Mouse (Mus musculus) bone marrow macrophage, adult 2 months (primary cell): ENCODE measurements at regions not wholly inside any gene's neighbourhood (a gene's known extent, or its start where the extent isn't known, plus 50 kb on each side); places are given as distances from the start of the nearest gene placed in this dataset.

Source experiments
- H3K27ac ChIP-seq: 2 replicates; pipeline ENCODE4 v1.5.1; 2012; ENCODE audit warnings: low read depth, low read length; ENCODE audit not compliant: insufficient read depth
- H3K4me1 ChIP-seq: 2 replicates; pipeline ENCODE4 v1.6.1; 2012; ENCODE audit warnings: low read length; ENCODE audit not compliant: control insufficient read depth, insufficient read depth
- H3K4me3 ChIP-seq: 2 replicates; pipeline ENCODE4 v1.5.1; 2012; ENCODE audit warnings: mild to moderate bottlenecking, low read length, moderate library complexity; ENCODE audit not compliant: insufficient read depth
- CTCF ChIP-seq: IDR thresholded peaks from 2 replicates; pipeline ENCODE4 v1.5.1; 2012; ENCODE audit warnings: low read depth, mild to moderate bottlenecking, low read length, moderate library complexity
- POLR2A ChIP-seq: IDR thresholded peaks from 2 replicates; pipeline ENCODE4 v1.6.1; 2012; ENCODE audit warnings: mild to moderate bottlenecking, low read depth, low read length, borderline replicate concordance

DNA sequence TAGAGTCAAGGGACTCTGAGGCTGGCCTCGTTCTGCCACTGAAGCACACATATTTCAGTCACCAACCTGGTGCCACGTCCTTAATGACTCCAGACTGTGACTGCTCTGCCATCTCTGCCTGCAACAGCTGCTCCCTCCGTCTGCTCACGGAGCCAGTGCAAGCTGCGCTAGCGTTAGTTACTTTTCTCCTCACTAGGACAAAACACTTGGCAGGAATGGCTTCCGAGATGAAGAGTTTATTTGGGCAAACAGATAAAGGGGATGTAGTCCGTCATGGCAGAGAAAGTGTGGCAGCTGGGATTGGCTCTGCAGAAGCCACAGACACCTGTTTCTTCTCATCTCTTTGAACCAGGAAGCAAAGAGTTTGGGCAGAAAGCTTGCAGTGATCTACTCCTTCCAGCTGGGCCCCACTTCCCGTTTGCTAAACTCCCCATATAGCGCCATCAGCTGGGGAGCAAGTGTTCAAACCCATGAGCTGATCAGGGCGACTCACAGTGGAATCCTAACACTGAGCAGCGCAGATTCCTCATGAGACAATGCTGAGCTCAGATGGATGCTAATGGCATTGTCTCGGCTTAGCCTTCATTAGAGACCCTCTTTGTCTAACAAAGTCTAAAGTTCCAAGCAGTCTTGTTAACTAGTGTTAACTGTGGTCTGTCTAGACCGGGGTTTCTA, 83.8 kb upstream of the Card11 start:
- peaks cover 28% of the 10 kb centered on the region for H3K4me1 ChIP-seq
- TF ChIP-seq POLR2A (no peak), CTCF (no peak)
- peak overlapping the region; percentile 57 for H3K27ac ChIP-seq
- no peak overlapping the region for H3K4me3 ChIP-seq

GRCm38 (mm10) chr5:141084746-141085145, 84.4 kb upstream of the Card11 start:
- H3K4me1 ChIP-seq: peaks cover 24% of the 10 kb centered on the region
- no peak overlapping the region for H3K4me3 ChIP-seq
- peak overlapping the region; percentile 57 for H3K27ac ChIP-seq
- TF ChIP-seq POLR2A: no peak
- TF ChIP-seq CTCF: no peak

- TF ChIP-seq POLR2A: no peak
- TF ChIP-seq CTCF: no peak
- no peaks in the 10 kb centered on the region for H3K4me1 ChIP-seq
- H3K4me3 ChIP-seq: no peak overlapping the region
- no peak overlapping the region for H3K27ac ChIP-seq
Measured at GRCm38 (mm10) chr5:141091676-141092075, 91.3 kb upstream of the Card11 start.

- H3K4me1 ChIP-seq: no peaks in the 10 kb centered on the region
- no peak overlapping the region for H3K27ac ChIP-seq
- TF ChIP-seq POLR2A: no peak
- TF ChIP-seq CTCF: peak; percentile 27; the same call in 1 of the 2 replicates
- H3K4me3 ChIP-seq: no peak overlapping the region
Measured at GRCm38 (mm10) chr5:141093641-141094040, 93.3 kb upstream of the Card11 start.

DNA sequence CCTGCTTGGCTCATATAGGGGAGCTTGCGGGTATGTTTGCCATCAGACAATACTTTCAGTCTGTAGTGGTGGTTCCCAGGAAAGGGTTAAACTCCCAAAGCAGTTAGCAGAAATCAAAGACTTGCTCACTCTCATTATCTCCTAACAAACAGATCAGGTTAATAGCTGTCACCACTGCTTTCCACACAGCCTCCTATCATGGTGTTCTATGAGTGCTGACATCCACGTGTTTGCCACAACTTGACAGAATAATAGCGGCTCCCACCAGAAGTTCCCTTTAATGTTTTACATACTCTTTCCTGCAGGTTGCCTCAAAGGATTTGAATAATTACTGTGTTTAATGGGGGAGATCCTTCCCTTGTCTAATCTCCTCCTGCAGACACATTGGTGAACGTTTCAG, 97.5 kb upstream of the Card11 start:
- Histone ChIP-seq H3K4me3 (no peak overlapping the region), H3K27ac (no peak overlapping the region), H3K4me1 (no peaks in the 10 kb centered on the region)
- TF ChIP-seq POLR2A (no peak), CTCF (no peak)

- no peaks in the 10 kb centered on the region for H3K4me1 ChIP-seq
- H3K4me3 ChIP-seq: no peak overlapping the region
- TF ChIP-seq POLR2A (no peak), CTCF (no peak)
- H3K27ac ChIP-seq: no peak overlapping the region
Measured at GRCm38 (mm10) chr5:141111666-141112065, 111.3 kb upstream of the Card11 start.

DNA sequence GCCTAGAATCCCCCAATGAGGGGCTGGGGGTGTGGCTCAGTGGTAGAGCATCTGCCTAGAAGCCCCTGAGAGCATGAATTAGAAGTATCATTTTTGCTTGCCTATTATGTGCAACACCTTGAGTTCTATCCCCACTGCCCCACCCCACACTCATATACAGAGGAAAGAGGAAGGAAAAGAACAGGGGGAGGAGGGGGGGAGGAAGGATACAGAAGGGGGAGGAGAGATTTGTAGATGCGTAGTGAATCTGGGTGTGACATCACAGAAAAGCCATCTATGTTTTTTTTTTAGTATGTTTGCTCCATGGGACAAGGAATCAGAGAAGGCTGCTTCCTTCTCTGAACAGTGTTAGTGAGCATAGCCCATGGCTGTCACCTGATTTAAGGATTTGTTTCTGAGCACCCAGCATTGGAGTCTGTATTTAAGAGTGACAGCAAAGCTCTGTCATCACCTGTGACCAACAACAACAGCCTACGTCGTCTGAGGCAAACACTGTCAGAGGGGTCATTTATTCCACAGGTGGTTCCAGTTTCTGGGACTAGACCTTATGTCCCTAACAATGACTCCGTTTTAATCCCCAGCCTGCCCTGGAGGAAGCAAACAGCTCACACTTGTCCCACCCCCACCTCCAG, 115.0 kb upstream of the Card11 start:
- H3K4me3 ChIP-seq: no peak overlapping the region
- TF ChIP-seq POLR2A (no peak), CTCF (no peak)
- no peak overlapping the region for H3K27ac ChIP-seq
- no peaks in the 10 kb centered on the region for H3K4me1 ChIP-seq

- H3K4me3 ChIP-seq: no peak overlapping the region
- no peak overlapping the region for H3K27ac ChIP-seq
- H3K4me1 ChIP-seq: no peaks in the 10 kb centered on the region
- TF ChIP-seq POLR2A (no peak), CTCF (no peak)
Measured at GRCm38 (mm10) chr5:141115963-141116362, 115.6 kb upstream of the Card11 start.

GRCm38 (mm10) chr5:141125870-141126269, 115.4 kb upstream of the Sdk1 start:
- Histone ChIP-seq H3K27ac (no peak overlapping the region), H3K4me3 (no peak overlapping the region), H3K4me1 (no peaks in the 10 kb centered on the region)
- TF ChIP-seq CTCF (no peak), POLR2A (no peak)

- Histone ChIP-seq H3K4me1 (no peaks in the 10 kb centered on the region), H3K4me3 (no peak overlapping the region), H3K27ac (no peak overlapping the region)
- no peak for TF ChIP-seq POLR2A
- TF ChIP-seq CTCF: no peak
Measured at GRCm38 (mm10) chr5:141126536-141126935, 114.8 kb upstream of the Sdk1 start.
